Mouse (Mus musculus) ES-Bruce4 (cell line): ENCODE measurements at regions not wholly inside any gene's neighbourhood (a gene's known extent, or its start where the extent isn't known, plus 50 kb on each side); places are given as distances from the start of the nearest gene placed in this dataset.

Experiments used
- CTCF ChIP-seq: IDR thresholded peaks from one replicate; pipeline ENCODE4 v1.8.1; 2011; ENCODE audit warnings: low read depth, low read length
- EP300 ChIP-seq: IDR thresholded peaks from 2 replicates; pipeline ENCODE4 v1.6.1; 2011; ENCODE audit warnings: low read depth, low read length; ENCODE audit not compliant: insufficient read depth
- POLR2A ChIP-seq: IDR thresholded peaks from one replicate; pipeline ENCODE4 v1.8.1; 2011; ENCODE audit warnings: low read length; ENCODE audit not compliant: insufficient read depth

- TF ChIP-seq POLR2A (no peak), EP300 (no peak), CTCF (no peak)
Observed at GRCm38 (mm10) chr1:194482001-194482716, 135.9 kb upstream of the Plxna2 start.
